Mouse (Mus musculus): ENCODE results near the gene Osbpl3.
"Not testable (repeated sequence)": the region's sequence is repeated elsewhere in the genome, so short reads cannot be mapped to it uniquely, and the experiment has no call there.

Gene Osbpl3

GRCm38 (mm10) chr6:50453651-50454050 lies 2.4 kb downstream of the Osbpl3 start:
- no peak for DNase-seq (ENCODE audit: low spot score)

- no peak for DNase-seq (ENCODE audit: low spot score)
These were observed 3.8 kb downstream of the Osbpl3 start for GRCm38 (mm10) chr6:50452220-50452619.

GRCm38 (mm10) chr6:50445616-50446015 lies 10.4 kb downstream of the Osbpl3 start:
- no peak for DNase-seq (ENCODE audit: low spot score)

- no peak for DNase-seq (ENCODE audit: low spot score)
These were observed 14.8 kb downstream of the Osbpl3 start for GRCm38 (mm10) chr6:50440966-50441862.

- DNase-seq (ENCODE audit: low spot score), result no peak
These were observed 15.8 kb downstream of the Osbpl3 start for GRCm38 (mm10) chr6:50440197-50440596.

GRCm38 (mm10) chr6:50438900-50439299 lies 17.1 kb downstream of the Osbpl3 start:
- DNase-seq (ENCODE audit: low spot score), result not testable (repeated sequence)

- DNase-seq (ENCODE audit: low spot score), result no peak
These were observed 18.2 kb downstream of the Osbpl3 start for GRCm38 (mm10) chr6:50437815-50438214.

- no peak for DNase-seq (ENCODE audit: low spot score)
These were observed 19.3 kb downstream of the Osbpl3 start for GRCm38 (mm10) chr6:50436661-50437060.

GRCm38 (mm10) chr6:50432491-50432890 lies 23.5 kb downstream of the Osbpl3 start:
- DNase-seq (ENCODE audit: low spot score), result no peak

- no peak for DNase-seq (ENCODE audit: low spot score)
These were observed 26.7 kb downstream of the Osbpl3 start for GRCm38 (mm10) chr6:50429299-50429698.

GRCm38 (mm10) chr6:50427051-50427732 lies 28.8 kb downstream of the Osbpl3 start:
- DNase-seq (ENCODE audit: low spot score), result no peak

GRCm38 (mm10) chr6:50426571-50426970 lies 29.4 kb downstream of the Osbpl3 start:
- DNase-seq (ENCODE audit: low spot score), result no peak

GRCm38 (mm10) chr6:50424271-50424670 lies 31.7 kb downstream of the Osbpl3 start:
- DNase-seq (ENCODE audit: low spot score), result no peak

GRCm38 (mm10) chr6:50420413-50420812 lies 35.6 kb downstream of the Osbpl3 start:
- DNase-seq (ENCODE audit: low spot score), result no peak

- DNase-seq (ENCODE audit: low spot score), result no peak
These were observed 36.3 kb downstream of the Osbpl3 start for GRCm38 (mm10) chr6:50419518-50420290.

GRCm38 (mm10) chr6:50418951-50419350 lies 37.0 kb downstream of the Osbpl3 start:
- DNase-seq (ENCODE audit: low spot score), result no peak

- no peak for DNase-seq (ENCODE audit: low spot score)
These were observed 39.1 kb downstream of the Osbpl3 start for GRCm38 (mm10) chr6:50416854-50417253.

GRCm38 (mm10) chr6:50415431-50415830 lies 40.6 kb downstream of the Osbpl3 start:
- no peak for DNase-seq (ENCODE audit: low spot score)

- DNase-seq (ENCODE audit: low spot score), result no peak
These were observed 41.5 kb downstream of the Osbpl3 start for GRCm38 (mm10) chr6:50414547-50414946.

GRCm38 (mm10) chr6:50413381-50413780 lies 42.6 kb downstream of the Osbpl3 start:
- no peak for DNase-seq (ENCODE audit: low spot score)

- no peak for DNase-seq (ENCODE audit: low spot score)
These were observed 43.8 kb downstream of the Osbpl3 start for GRCm38 (mm10) chr6:50412174-50412573.

GRCm38 (mm10) chr6:50404698-50405097 lies 51.3 kb downstream of the Osbpl3 start:
- no peak for DNase-seq (ENCODE audit: low spot score)

All from urinary bladder, postnatal 25 days (tissue).